Mouse (Mus musculus) urinary bladder, postnatal 36 days (tissue): Measurements from ENCODE around the gene Stra6.

Source experiments
- DNase-seq, 2 experiments: peaks; one replicate each; pipeline ENCODE4 v3.0.0; 2022; ENCODE audit warnings: low spot score in 2 of 2, mixed read lengths in 1 of 2

Gene Stra6

GRCm38 (mm10) chr9:58172863-58173262 lies 109.3 kb downstream of the Stra6 start:
- no peak for DNase-seq

GRCm38 (mm10) chr9:58174818-58175251 lies 111.2 kb downstream of the Stra6 start:
- no peak for DNase-seq

- no peak for DNase-seq
Measured at GRCm38 (mm10) chr9:58175745-58176487, 112.3 kb downstream of the Stra6 start.

- DNase-seq = no peak
Measured at GRCm38 (mm10) chr9:58177165-58177564, 113.6 kb downstream of the Stra6 start.

- DNase-seq = no peak
Measured at GRCm38 (mm10) chr9:58179390-58179789, 115.8 kb downstream of the Stra6 start.

- DNase-seq = no peak
Measured at GRCm38 (mm10) chr9:58184456-58184855, 120.9 kb downstream of the Stra6 start.

GRCm38 (mm10) chr9:58194222-58194621 lies 130.6 kb downstream of the Stra6 start:
- no peak for DNase-seq

- no peak for DNase-seq
Measured at GRCm38 (mm10) chr9:58195671-58196070, 132.1 kb downstream of the Stra6 start.

GRCm38 (mm10) chr9:58196141-58196540 lies 132.6 kb downstream of the Stra6 start:
- DNase-seq = no peak

- DNase-seq = no peak
Measured at GRCm38 (mm10) chr9:58196610-58197567, 133.3 kb downstream of the Stra6 start.

- DNase-seq = peak in 1 of 2 experiments; percentile 46
Measured at GRCm38 (mm10) chr9:58197781-58198701, 134.5 kb downstream of the Stra6 start.

GRCm38 (mm10) chr9:58198801-58199371 lies 135.3 kb downstream of the Stra6 start:
- DNase-seq = no peak

- DNase-seq = no peak
Measured at GRCm38 (mm10) chr9:58199381-58200269, 136.0 kb downstream of the Stra6 start.

GRCm38 (mm10) chr9:58200270-58201090 lies 136.9 kb downstream of the Stra6 start:
- no peak for DNase-seq

GRCm38 (mm10) chr9:58201091-58201842 lies 137.7 kb downstream of the Stra6 start:
- no peak for DNase-seq

- no peak for DNase-seq
Measured at GRCm38 (mm10) chr9:58201861-58202549, 138.4 kb downstream of the Stra6 start.

GRCm38 (mm10) chr9:58202676-58203453 lies 139.3 kb downstream of the Stra6 start:
- DNase-seq = no peak
